8 mouse cellular contexts compared by ENCODE assay signal in genomic region chr19:57119661-57120060, GRCm38 (mm10).
A peak's percentile ranks its signal among the peaks of the same experiment; 100 is the strongest.
DNase-seq lines count a peak whose midpoint lies in the region; ATAC-seq lines count a peak whose summit lies in the region.

No protein-coding gene starts in this region.

- H3K9me3 ChIP-seq in heart, embryonic 16.5 days (replicated peaks; ENCODE audit: control insufficient read depth, low read length), result no peaks in the 10 kb centered on the region
- no peaks in the 10 kb centered on the region for H3K9me3 ChIP-seq in intestine, embryonic 14.5 days (ENCODE audit: control insufficient read depth, low read length)
- H3K9me3 ChIP-seq in stomach, embryonic 16.5 days (replicated peaks; ENCODE audit: control insufficient read depth, low read length), result no peaks in the 10 kb centered on the region

- peak overlapping the region; percentile 25; the same call in 1 of the 2 replicates for H3K9ac ChIP-seq in heart, embryonic 16.5 days (ENCODE audit: low read length)
- no peak overlapping the region for H3K9ac ChIP-seq in intestine, embryonic 14.5 days (ENCODE audit: low read length)
- H3K9ac ChIP-seq in stomach, embryonic 16.5 days (ENCODE audit: low read length), result peak overlapping the region; percentile 81; the same call in 1 of the 2 replicates

- DNase-seq in heart, postnatal 4 days, result no peak
- peak; percentile 72 to 73 for DNase-seq in spleen, postnatal 36 days (ENCODE audit: low spot score in 2 of 2)
- no peak for DNase-seq in spleen, postnatal 4 days (ENCODE audit: low spot score in 2 of 2)
- DNase-seq in intestine, embryonic 14.5 days (ENCODE audit: low spot score), result no peak
- DNase-seq in gastrocnemius, adult 18-20 months (ENCODE audit: low spot score), result no peak
- DNase-seq in adrenal gland, postnatal 14 days, result no peak

- peak overlapping the region; percentile 78 for H3K27ac ChIP-seq in heart, embryonic 16.5 days (ENCODE audit: low read length)
- peak overlapping the region; percentile 51; the same call in 1 of the 2 replicates for H3K27ac ChIP-seq in intestine, embryonic 14.5 days (ENCODE audit: low read depth)
- H3K27ac ChIP-seq in stomach, embryonic 16.5 days (ENCODE audit: low read length), result peak overlapping the region; percentile 90

- H3K4me3 ChIP-seq in heart, embryonic 16.5 days (ENCODE audit: low read length), result no peak overlapping the region
- H3K4me3 ChIP-seq in intestine, embryonic 14.5 days (ENCODE audit: low read depth, low read length), result no peak overlapping the region
- H3K4me3 ChIP-seq in stomach, embryonic 16.5 days (replicated peaks; ENCODE audit: low read length), result peak overlapping the region; percentile 56; the same call in 1 of the 2 replicates

- peaks cover 5% of the 10 kb centered on the region; the same call in 1 of the 2 replicates for H3K36me3 ChIP-seq in heart, embryonic 16.5 days (ENCODE audit: control insufficient read depth, insufficient read depth)
- no peaks in the 10 kb centered on the region for H3K36me3 ChIP-seq in intestine, embryonic 14.5 days (ENCODE audit: control insufficient read depth, insufficient read depth, low read length)
- H3K36me3 ChIP-seq in stomach, embryonic 16.5 days (ENCODE audit: control insufficient read depth, insufficient read depth, low read length), result no peaks in the 10 kb centered on the region

- peak overlapping the region; percentile 61 for H3K4me2 ChIP-seq in heart, embryonic 16.5 days (ENCODE audit: low read depth, low read length)
- H3K4me2 ChIP-seq in intestine, embryonic 14.5 days (ENCODE audit: low read length), result peak overlapping the region; percentile 61
- H3K4me2 ChIP-seq in stomach, embryonic 16.5 days (ENCODE audit: low read depth, low read length), result peak overlapping the region; percentile 64

- no peak for ATAC-seq in heart, embryonic 16.5 days (replicated peaks; ENCODE audit: extremely low read depth, insufficient read depth, low FRiP score)
- no peak for ATAC-seq in intestine, embryonic 14.5 days (replicated peaks; ENCODE audit: low FRiP score, low TSS enrichment, low read depth)
- ATAC-seq in stomach, embryonic 16.5 days (ENCODE audit: insufficient read depth, low FRiP score), result no peak

- peaks cover 65% of the 10 kb centered on the region for H3K4me1 ChIP-seq in heart, embryonic 16.5 days (ENCODE audit: control insufficient read depth, insufficient read depth, low read length)
- H3K4me1 ChIP-seq in intestine, embryonic 14.5 days (replicated peaks; ENCODE audit: control insufficient read depth, insufficient read depth, low read length), result peaks cover 46% of the 10 kb centered on the region
- H3K4me1 ChIP-seq in stomach, embryonic 16.5 days (ENCODE audit: control insufficient read depth, insufficient read depth, low read length), result peaks cover 47% of the 10 kb centered on the region

- WGBS in heart, embryonic 16.5 days, result 52% methylated on average over 3 of the region's 3 CpGs
- WGBS in intestine, embryonic 14.5 days, result 43% methylated on average over 3 of the region's 3 CpGs
- 58% methylated on average over 3 of the region's 3 CpGs for WGBS in stomach, embryonic 16.5 days

- no peaks in the 10 kb centered on the region for H3K27me3 ChIP-seq in heart, embryonic 16.5 days (ENCODE audit: control insufficient read depth, insufficient read depth, low read length)
- H3K27me3 ChIP-seq in intestine, embryonic 14.5 days (replicated peaks; ENCODE audit: control insufficient read depth, insufficient read depth, low read length), result no peaks in the 10 kb centered on the region
- H3K27me3 ChIP-seq in stomach, embryonic 16.5 days (ENCODE audit: control insufficient read depth, insufficient read depth, low read length), result no peaks in the 10 kb centered on the region

Comparison
In these comparisons a context has a peak if more than half of its experiments do, and no peak if none do; other contexts are left out.
1. DNase-seq: peak in spleen, postnatal 36 days (2 of 2); none in heart, postnatal 4 days (single experiment), spleen, postnatal 4 days (0 of 2), intestine, embryonic 14.5 days (single experiment), gastrocnemius, adult 18-20 months (single experiment) and adrenal gland, postnatal 14 days (single experiment).
2. Peak in every context shown above with its lines, with median percentiles within 50 percentile points of each other: H3K27ac ChIP-seq and H3K4me2 ChIP-seq.